11 mouse cellular contexts compared by ENCODE assay signal in genomic region chr14:78984296-78984695, GRCm38 (mm10).
DNase-seq lines count a peak whose midpoint lies in the region; ATAC-seq and TF ChIP-seq lines count a peak whose summit lies in the region.
"Had no signal": no experiment of that assay in that cellular context is flagged by ENCODE, and none has a peak within 500 bp of the region (broad histone marks: within the 10 kb centered on the region; RNA-seq: fewer than 3 reads in every experiment).

No protein-coding gene starts in this region.

- 0 out of 2 replicates have a peak overlapping the region, but pooled peaks have one; percentile 0 for H3K27ac ChIP-seq in gastrocnemius, adult 2 months
- no peak overlapping the region for H3K27ac ChIP-seq in midbrain, embryonic 14.5 days (replicated peaks; ENCODE audit: low read depth, low read length)
- no peak overlapping the region for H3K27ac ChIP-seq in midbrain, embryonic 13.5 days
- peak overlapping the region; percentile 43; the same call in 1 of the 2 replicates for H3K27ac ChIP-seq in heart, postnatal 0 days (ENCODE audit: low read depth)
- H3K27ac ChIP-seq: embryonic facial prominence, embryonic 12.5 days; lung, embryonic 15.5 days had no signal

- peak; percentile 45 for DNase-seq in gastrocnemius, adult 2 months
- DNase-seq in gastrocnemius, postnatal 36 days: no peak
- peak; percentile 47 for DNase-seq in midbrain, embryonic 14.5 days
- DNase-seq in heart, postnatal 0 days (ENCODE audit: low spot score): no peak
- DNase-seq in skeletal muscle tissue, adult 2 months (ENCODE audit: low read depth, low spot score): peak; percentile 49
- no peak for DNase-seq in thymus, postnatal 4 days
- no peak for DNase-seq in thymus, postnatal 36 days
- DNase-seq: thymus, adult 2 months had no signal

- no peak overlapping the region for H3K4me2 ChIP-seq in midbrain, embryonic 14.5 days (ENCODE audit: low read length)
- H3K4me2 ChIP-seq in midbrain, embryonic 13.5 days (replicated peaks): no peak overlapping the region
- no peak overlapping the region for H3K4me2 ChIP-seq in heart, postnatal 0 days (ENCODE audit: low read depth, low read length)
- H3K4me2 ChIP-seq: embryonic facial prominence, embryonic 12.5 days; lung, embryonic 15.5 days had no signal

- H3K36me3 ChIP-seq in midbrain, embryonic 14.5 days (ENCODE audit: control insufficient read depth, insufficient read depth, low read length): no peaks in the 10 kb centered on the region
- no peaks in the 10 kb centered on the region for H3K36me3 ChIP-seq in midbrain, embryonic 13.5 days
- no peaks in the 10 kb centered on the region; the same call in 1 of the 2 replicates for H3K36me3 ChIP-seq in heart, postnatal 0 days (replicated peaks; ENCODE audit: control insufficient read depth, insufficient read depth, low read length)
- H3K36me3 ChIP-seq: embryonic facial prominence, embryonic 12.5 days; lung, embryonic 15.5 days had no signal

- no peak for TF ChIP-seq EP300 in heart, postnatal 0 days (IDR thresholded peaks at IDR 0.05; ENCODE audit: low read depth)

- WGBS in midbrain, embryonic 14.5 days: 65% methylated on average over 2 of the region's 2 CpGs
- 72% methylated on average over 2 of the region's 2 CpGs for WGBS in midbrain, embryonic 13.5 days
- WGBS in heart, postnatal 0 days: 23% methylated on average over 2 of the region's 2 CpGs

- H3K27me3 ChIP-seq in midbrain, embryonic 14.5 days (ENCODE audit: control insufficient read depth, insufficient read depth, low read length): no peaks in the 10 kb centered on the region
- H3K27me3 ChIP-seq in midbrain, embryonic 13.5 days: no peaks in the 10 kb centered on the region
- H3K27me3 ChIP-seq in heart, postnatal 0 days (ENCODE audit: control insufficient read depth, insufficient read depth, low read length): no peaks in the 10 kb centered on the region
- H3K27me3 ChIP-seq: embryonic facial prominence, embryonic 12.5 days; lung, embryonic 15.5 days had no signal

- no peaks in the 10 kb centered on the region for H3K9me3 ChIP-seq in midbrain, embryonic 14.5 days (ENCODE audit: control insufficient read depth, low read length)
- no peaks in the 10 kb centered on the region for H3K9me3 ChIP-seq in midbrain, embryonic 13.5 days
- H3K9me3 ChIP-seq in heart, postnatal 0 days (replicated peaks; ENCODE audit: control insufficient read depth, low read length): no peaks in the 10 kb centered on the region
- H3K9me3 ChIP-seq: embryonic facial prominence, embryonic 12.5 days; lung, embryonic 15.5 days had no signal

- no peak for TF ChIP-seq CTCF in gastrocnemius, adult 2 months (IDR thresholded peaks at IDR 0.05)
- no peak for TF ChIP-seq CTCF in heart, postnatal 0 days (IDR thresholded peaks at IDR 0.05; ENCODE audit: low read depth)

- ATAC-seq in midbrain, embryonic 14.5 days (ENCODE audit: low FRiP score, low TSS enrichment): no peak
- no peak for ATAC-seq in midbrain, embryonic 13.5 days
- no peak for ATAC-seq in heart, postnatal 0 days (ENCODE audit: insufficient read depth, low read depth)

- no peaks in the 10 kb centered on the region for H3K4me1 ChIP-seq in midbrain, embryonic 14.5 days (ENCODE audit: control insufficient read depth, insufficient read depth, low read length)
- no peaks in the 10 kb centered on the region for H3K4me1 ChIP-seq in midbrain, embryonic 13.5 days (replicated peaks)
- peaks cover 10% of the 10 kb centered on the region for H3K4me1 ChIP-seq in heart, postnatal 0 days (ENCODE audit: control insufficient read depth, insufficient read depth)
- H3K4me1 ChIP-seq: embryonic facial prominence, embryonic 12.5 days had no signal

- intact Hi-C loops in gastrocnemius, adult 2 months (cut with DNase I): no loop called here
- intact Hi-C loops in gastrocnemius, postnatal 36 days (cut with DNase I): no loop called here

- no peak overlapping the region for H3K4me3 ChIP-seq in gastrocnemius, adult 2 months
- no peak overlapping the region for H3K4me3 ChIP-seq in midbrain, embryonic 14.5 days (replicated peaks; ENCODE audit: low read depth, low read length)
- no peak overlapping the region for H3K4me3 ChIP-seq in midbrain, embryonic 13.5 days (replicated peaks)
- no peak overlapping the region for H3K4me3 ChIP-seq in heart, postnatal 0 days (ENCODE audit: low read depth, low read length)
- H3K4me3 ChIP-seq: embryonic facial prominence, embryonic 12.5 days; lung, embryonic 15.5 days had no signal

- H3K9ac ChIP-seq in midbrain, embryonic 14.5 days (replicated peaks; ENCODE audit: low read length): no peak overlapping the region
- no peak overlapping the region for H3K9ac ChIP-seq in midbrain, embryonic 13.5 days (replicated peaks)
- H3K9ac ChIP-seq in heart, postnatal 0 days (replicated peaks; ENCODE audit: low read depth, low read length): no peak overlapping the region
- H3K9ac ChIP-seq: embryonic facial prominence, embryonic 12.5 days; lung, embryonic 15.5 days had no signal

Comparison
In these comparisons a context has a peak if more than half of its experiments do, and no peak if none do; other contexts are left out.
1. DNase-seq: peak in gastrocnemius, adult 2 months (single experiment), midbrain, embryonic 14.5 days (single experiment) and skeletal muscle tissue, adult 2 months (single experiment); none in gastrocnemius, postnatal 36 days (0 of 2), heart, postnatal 0 days (single experiment), thymus, postnatal 4 days (single experiment) and thymus, postnatal 36 days (0 of 2).
2. H3K27ac ChIP-seq: peak in gastrocnemius, adult 2 months (single experiment) and heart, postnatal 0 days (single experiment); none in midbrain, embryonic 14.5 days (single experiment) and midbrain, embryonic 13.5 days (single experiment).